Mouse (Mus musculus) CD4-positive, CD25-positive, alpha-beta regulatory T cell, adult 2 months (primary cell): ENCODE results near the gene Pcsk7.

Experiments
- DNase-seq: peaks from one replicate; pipeline ENCODE4 v3.0.0-alpha.2; 2012; ENCODE audit warnings: low read depth, low spot score

The Pcsk7 gene

GRCm38 (mm10) chr9:45961855-45962254 lies 55.6 kb downstream of the Pcsk7 start:
- DNase-seq: no peak

DNA sequence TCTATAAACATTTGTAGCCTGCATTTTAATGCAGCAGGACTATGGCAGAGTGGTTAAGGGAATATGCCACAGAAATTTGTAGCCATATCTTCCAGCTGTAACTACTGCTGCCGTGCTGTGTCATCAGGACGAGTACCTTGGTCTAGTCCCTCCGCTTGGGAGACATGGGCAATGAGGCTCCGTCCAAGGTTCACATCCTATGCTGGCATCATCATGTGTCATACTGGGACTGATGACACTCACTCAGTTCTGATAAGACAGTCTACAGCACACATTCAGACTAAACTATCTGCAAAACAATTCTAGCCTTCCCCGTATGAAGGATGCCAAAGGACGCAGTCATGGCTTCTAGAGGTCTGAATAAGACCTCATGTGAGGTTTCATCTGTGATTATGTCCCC lies 57.3 kb downstream of the Pcsk7 start:
- DNase-seq: no peak

- peak; percentile 57 for DNase-seq
These were observed 70.6 kb downstream of the Pcsk7 start for GRCm38 (mm10) chr9:45976884-45977283.
